Mouse (Mus musculus): ENCODE data around the gene Arg1. TPM values are rescaled to one million over a fixed set of nuclear protein-coding genes. Genes with fewer than 3 reads are reported as not detected.

Gene Arg1
- total and polyA plus RNA-seq, 3 experiments: 0.06 TPM; not detected in 2

DNA sequence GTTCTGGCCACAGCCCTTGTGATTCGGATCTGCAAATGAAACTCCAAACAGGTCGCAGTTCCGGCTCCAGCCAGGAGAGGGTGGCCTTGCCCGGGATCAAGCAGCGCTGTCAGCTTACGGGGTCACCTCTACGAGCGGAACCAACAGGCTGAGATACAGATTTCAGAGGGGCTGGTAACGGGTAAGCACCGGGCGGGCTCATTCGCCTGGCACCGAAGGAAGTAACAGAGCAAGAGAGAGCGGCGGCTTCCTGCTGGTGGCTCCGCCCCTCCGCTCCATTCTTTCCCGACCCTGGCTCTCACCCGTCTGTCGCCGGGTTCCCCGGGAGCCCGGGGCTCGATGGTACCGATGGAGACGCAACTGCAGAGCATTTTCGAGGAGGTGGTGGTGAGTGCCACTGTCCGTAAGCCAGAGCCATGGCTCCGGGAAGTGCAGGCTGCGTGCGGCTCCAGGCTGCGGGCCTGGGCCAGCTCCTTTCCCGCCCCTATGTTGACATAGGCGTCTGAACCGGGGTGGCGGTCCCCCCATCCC is 57.5 kb downstream of the Arg1 start, which contains the start of gene Med23:
Gene Med23, plus strand, starts transcription at position 227 of the 531 bp plus-strand sequence.
- intact Hi-C loops (cut with DNase I): loop anchor here (5.0 kb wide), 2 partner anchors 73 to 347 kb away; no protein-coding TSS in a partner anchor
- Histone ChIP-seq H3K9ac (ENCODE audit: low read depth, low read length) (peak within 1 kb of the TSS; percentile 72), H3K36me3 (ENCODE audit: control insufficient read depth, insufficient read depth, low read length) (no peaks in the 10 kb centered on the region; the same call in 1 of the 2 replicates), H3K79me2 (replicated peaks; ENCODE audit: control insufficient read depth, insufficient read depth, low read length) (no peaks in the 10 kb centered on the region), H3K27ac (peak within 1 kb of the TSS; percentile 86), H3K4me3 (peak within 1 kb of the TSS; percentile 70), H3K27me3 (ENCODE audit: control insufficient read depth, insufficient read depth, low read length) (no peaks in the 10 kb centered on the region), H3K4me1 (ENCODE audit: control insufficient read depth, insufficient read depth, low read length) (no peaks in the 10 kb centered on the region)
- peak; percentile 95 for TF ChIP-seq EP300 (IDR thresholded peaks at IDR 0.05; ENCODE audit: insufficient read depth, low read depth, low read length)
- peak; percentile 67 for TF ChIP-seq POLR2A (IDR thresholded peaks at IDR 0.05; ENCODE audit: insufficient read depth, low read depth, low read length)
- TF ChIP-seq CTCF (IDR thresholded peaks at IDR 0.05): peak; percentile 97
- 1% methylated on average over 36 of the region's 36 CpGs for WGBS
- DNase-seq: peak; percentile 97 to 99

Small RNA genes lying within 50 kb of the gene (microRNA-seq; reads per million reads assigned to microRNA genes)
- 0 reads per million in 2 experiments for gene Mir6905

Other genes starting within 250 kb of the Arg1 start
- gene Enpp1, start 215.3 kb downstream of the Arg1 start, total RNA-seq (2021): 1 to 10 TPM; 5.8 to 6.5 TPM
- gene Enpp1, start 215.3 kb downstream of the Arg1 start, polyA plus RNA-seq (2012; rRNA removed): 2.1 and 2.8 TPM in 2 replicates
- 1 to 10 TPM; 2.3 to 3.3 TPM for gene Enpp3, start 84.7 kb downstream of the Arg1 start, total RNA-seq (2021)
- gene Enpp3, start 84.7 kb downstream of the Arg1 start, polyA plus RNA-seq (2012; rRNA removed): 2.4 and 5.9 TPM in 2 replicates
- gene Med23, start 57.5 kb downstream of the Arg1 start, total RNA-seq (2021): 10 to 100 TPM; 13.5 to 14.4 TPM
- gene Med23, start 57.5 kb downstream of the Arg1 start, polyA plus RNA-seq (2012; rRNA removed): 10.6 and 15.4 TPM in 2 replicates